Mouse (Mus musculus): ENCODE data around the gene Vcpkmt.

The Vcpkmt gene

DNA sequence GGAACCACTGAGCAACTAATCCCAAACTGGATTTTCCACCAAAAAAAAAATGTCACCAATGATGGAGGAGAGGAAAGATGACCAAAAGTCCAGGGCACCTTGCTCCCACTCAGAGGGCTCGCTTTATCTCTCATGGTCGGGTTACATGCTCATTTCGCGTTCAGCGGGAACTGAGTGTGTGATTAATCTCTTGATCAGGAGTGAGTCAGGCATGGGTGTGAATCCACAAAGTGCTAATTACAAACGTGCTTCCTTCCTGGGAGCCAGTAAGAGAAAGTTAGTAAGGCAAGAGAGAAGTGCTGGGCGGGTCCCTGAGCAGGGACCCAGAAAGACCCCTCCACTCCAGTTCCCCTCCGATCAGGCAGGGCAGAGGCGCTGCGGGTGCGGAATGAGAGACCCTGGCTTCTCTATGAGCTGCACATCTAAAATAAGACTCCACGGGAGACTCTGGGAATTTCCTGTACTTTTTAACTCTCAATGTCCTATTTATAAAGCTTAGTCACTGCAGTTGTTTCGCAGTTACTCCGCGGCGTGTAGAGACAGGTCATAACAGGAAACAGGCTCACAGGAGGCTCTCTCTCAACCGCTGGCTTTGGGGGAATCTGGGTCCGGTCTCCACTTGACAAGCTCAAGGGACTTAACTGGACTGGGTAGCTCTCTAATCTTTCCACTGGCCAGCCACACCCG is 45.0 kb downstream of the Vcpkmt start:
- DNase-seq (ENCODE audit: low spot score), result no peak

DNA sequence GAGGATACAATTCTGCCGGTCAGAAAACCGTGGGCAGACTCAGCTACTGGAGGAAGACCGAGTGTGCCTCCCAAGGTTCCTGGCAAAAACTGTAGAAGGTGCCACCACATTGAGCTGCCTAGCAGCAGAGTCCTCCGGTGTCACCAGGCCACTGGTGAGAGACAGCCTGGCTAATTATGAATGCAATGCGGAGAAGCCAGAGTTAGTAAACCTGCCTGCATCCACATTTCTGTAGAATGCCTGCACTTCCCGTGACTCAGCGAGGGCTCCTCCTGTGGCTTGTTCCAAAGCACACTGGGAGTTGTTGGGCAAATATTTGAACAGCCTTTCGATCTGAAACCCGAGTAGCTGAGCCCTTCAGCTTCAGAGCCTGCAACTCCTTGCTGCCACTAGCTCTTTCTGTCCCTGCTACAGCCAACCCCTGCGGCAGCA is 45.6 kb downstream of the Vcpkmt start:
- no peak for DNase-seq (ENCODE audit: low spot score)

DNA sequence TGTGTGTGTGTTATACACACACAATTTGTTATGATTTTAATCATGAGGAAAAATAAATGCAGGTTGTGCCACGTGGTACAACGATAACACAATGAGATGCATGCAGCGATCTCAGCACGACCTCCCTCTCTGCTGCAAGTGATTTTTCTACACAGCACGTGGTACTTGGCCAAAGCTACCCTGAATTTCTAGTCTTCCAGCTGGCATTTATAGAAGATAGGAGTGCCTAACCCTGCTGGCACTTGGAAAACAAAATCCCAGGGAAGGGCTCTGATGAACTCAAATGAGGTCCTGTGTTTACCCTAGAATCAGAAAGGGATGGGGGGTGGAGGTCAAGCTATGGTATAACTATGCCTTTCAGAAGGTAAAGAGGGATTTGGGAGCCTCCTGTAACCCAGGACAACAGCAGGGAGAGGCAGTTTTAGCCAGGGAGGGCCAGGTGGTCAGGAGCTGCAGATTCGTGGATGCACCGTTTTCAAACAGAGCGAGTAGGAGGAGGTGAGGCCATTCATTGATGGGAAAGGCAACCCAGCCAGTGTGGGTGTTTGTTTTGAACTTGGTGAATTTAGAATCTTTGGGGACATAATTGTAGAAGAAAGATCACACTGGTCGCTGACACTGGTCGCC is 46.1 kb downstream of the Vcpkmt start:
- DNase-seq (ENCODE audit: low spot score), result no peak

DNA sequence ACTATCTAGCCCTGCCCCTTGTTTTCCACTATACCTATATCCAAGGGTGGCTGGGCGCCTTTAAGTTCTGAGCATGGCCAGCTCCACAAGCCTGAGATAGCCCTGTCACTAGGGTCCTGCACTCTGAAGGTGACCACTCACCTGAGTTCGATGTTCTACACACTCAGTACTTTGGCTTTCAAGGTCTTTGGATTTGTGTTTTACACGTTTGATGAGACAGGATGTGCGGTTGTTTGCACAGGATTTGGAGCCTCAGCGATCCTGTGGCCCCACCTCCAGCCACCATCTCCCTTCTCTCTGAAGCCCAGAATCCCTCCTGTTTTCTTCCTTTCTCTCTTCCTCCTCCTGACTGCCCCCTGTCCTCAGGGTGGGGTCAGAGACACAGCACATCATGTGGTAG is 49.6 kb downstream of the Vcpkmt start:
- DNase-seq (ENCODE audit: low spot score), result no peak

DNA sequence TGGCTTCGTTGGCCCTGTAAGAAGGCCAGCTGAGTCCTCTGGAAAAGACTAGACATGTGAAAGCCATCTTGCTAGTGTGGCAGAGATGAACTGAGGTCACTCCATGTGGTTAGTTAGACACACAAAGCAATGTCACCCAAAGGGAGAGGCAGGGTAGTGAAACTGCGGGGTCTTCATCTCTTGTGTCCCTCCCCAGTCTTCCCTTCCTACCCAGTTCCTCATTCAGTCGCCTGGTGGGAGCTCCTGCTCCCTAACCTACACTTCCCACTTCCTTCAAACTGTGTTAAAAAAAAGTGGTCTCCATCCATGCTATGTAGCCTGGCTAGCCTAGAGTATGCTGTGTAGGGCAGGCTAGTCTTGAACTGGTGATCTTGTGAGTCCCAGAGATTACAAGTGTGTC is 50.3 kb downstream of the Vcpkmt start:
- DNase-seq (ENCODE audit: low spot score), result no peak

DNA sequence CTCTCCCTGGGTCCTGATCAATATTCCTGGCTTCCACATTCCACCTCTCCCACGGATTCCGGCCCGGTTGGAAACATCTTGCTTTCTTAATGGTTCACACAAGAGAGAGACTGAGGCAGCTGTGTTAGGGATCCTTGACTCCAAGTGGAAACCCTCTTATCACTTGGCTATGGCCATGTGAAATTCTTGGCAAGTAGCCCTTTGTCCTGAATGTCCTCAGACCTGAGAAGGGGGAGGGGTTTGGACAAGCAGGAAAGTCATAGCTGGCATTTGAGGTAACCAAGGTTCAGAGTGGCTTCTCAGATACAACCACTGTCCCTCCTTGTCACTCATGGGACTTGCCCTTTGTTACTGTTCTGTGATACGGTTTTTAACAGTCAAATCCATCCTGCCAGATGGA is 50.7 kb downstream of the Vcpkmt start:
- DNase-seq (ENCODE audit: low spot score), result no peak

DNA sequence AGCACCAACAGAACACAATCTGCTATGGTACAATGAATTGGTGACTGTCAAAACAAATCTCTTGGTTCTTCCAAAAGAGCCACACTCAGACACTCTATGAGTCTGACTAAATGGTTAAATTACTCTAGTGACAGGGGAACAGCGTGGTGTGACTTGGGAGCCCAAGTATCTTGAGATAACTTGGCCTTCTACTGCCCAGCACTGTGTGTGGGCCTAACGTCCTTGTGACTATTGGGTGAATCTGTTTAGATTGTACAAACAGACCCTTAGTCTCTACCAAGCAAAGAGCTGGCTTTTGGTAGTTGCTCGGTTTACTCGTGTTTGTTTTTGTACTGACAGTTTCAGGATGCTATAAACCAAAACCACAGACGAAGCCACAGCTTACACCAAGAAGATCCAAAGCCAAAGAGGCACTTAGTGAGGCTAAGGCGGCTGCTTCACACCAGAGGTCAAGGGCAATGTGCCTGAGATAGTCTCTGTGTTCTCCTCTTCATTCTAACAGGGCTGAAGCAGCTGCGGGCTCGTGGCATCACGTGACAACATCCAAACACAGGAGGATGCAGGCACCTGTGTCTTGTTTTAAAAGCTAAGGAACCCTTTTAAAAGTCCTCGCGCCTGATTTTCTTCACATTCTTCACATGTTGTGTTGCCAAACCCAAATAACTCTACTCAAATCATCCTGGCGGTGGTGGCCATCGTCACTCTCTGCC is 53.0 kb downstream of the Vcpkmt start:
- DNase-seq (ENCODE audit: low spot score), result no peak

DNA sequence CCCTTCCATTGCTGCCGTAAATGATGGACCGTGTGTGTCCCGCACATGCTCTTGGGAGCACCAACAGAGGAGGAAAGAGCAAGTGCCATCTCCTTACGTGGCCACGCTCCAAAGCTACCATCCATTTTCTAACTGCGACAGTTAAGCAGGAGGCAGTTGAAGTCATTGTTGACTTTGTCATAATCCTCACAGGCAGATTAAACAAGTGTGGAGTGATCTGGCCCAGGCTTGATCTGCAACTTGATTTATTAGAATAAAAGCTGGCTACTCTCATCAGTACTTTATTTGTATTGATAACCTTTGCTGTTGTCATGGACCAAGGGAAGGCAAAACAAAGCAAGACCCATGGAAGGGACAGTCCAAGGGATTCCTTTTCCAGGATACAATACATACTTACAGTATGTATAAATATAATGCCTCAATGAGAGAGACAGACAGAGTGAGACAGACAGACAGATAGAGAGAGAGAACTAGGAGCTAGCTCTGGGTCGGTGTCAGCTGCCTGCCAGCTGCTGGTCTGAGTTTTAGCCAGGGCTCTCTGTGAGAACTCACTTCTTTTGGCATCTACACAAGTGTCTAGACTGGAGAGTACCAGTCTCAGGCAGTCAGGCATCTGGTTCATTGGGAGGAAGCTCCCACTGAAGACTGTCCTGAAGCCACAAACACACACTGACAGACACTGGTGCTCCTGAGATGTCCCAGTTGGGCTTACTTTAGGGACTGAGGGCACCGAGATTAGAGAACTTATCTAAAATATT is 54.4 kb downstream of the Vcpkmt start:
- no peak for DNase-seq (ENCODE audit: low spot score)

Data from ovary, adult 18-20 months (tissue).